Mouse (Mus musculus) layer of hippocampus, postnatal 10 days (tissue): ENCODE results near the gene Rpl18. TPM values are rescaled to one million over a fixed set of nuclear protein-coding genes. Genes with fewer than 3 reads are reported as not detected.

ENCODE experiments used
- DNase-seq, 2 experiments: peaks; one replicate each; pipeline ENCODE4 v3.0.0; 2021; ENCODE audit warnings: low spot score in 2 of 2
- total RNA-seq, 2 experiments: library from RNA; stranded (reverse); gene quantifications; 2 replicates each; pipeline ENCODE4 v1.2.3; 2021

The Rpl18 gene
- total RNA-seq, 2 experiments from 2014 or later: 497 to 584 TPM

GRCm38 (mm10) chr7:45699523-45700141 is 15.6 kb upstream of the Rpl18 start, which contains the start of gene Car11:
Car11 (plus strand) TSS chr7:45699843.
- DNase-seq: peak in 1 of 2 experiments; percentile 59

GRCm38 (mm10) chr7:45700301-45701015 is 14.8 kb upstream of the Rpl18 start:
- peak; percentile 73 to 79 for DNase-seq

- DNase-seq: peak in 1 of 2 experiments; percentile 55
Observed at GRCm38 (mm10) chr7:45701072-45701471, 14.2 kb upstream of the Rpl18 start.

GRCm38 (mm10) chr7:45701607-45702006 is 13.7 kb upstream of the Rpl18 start:
- DNase-seq: peak in 1 of 2 experiments; percentile 4

- DNase-seq: no peak
Observed at GRCm38 (mm10) chr7:45702316-45702715, 12.9 kb upstream of the Rpl18 start.

GRCm38 (mm10) chr7:45702809-45703520 is 12.3 kb upstream of the Rpl18 start:
- DNase-seq: no peak

- DNase-seq: no peak
Observed at GRCm38 (mm10) chr7:45703521-45704033, 11.7 kb upstream of the Rpl18 start.

- DNase-seq: peak; percentile 74 to 81
Observed at GRCm38 (mm10) chr7:45704046-45704559, 11.2 kb upstream of the Rpl18 start.

- peak; percentile 98 for DNase-seq
Observed at GRCm38 (mm10) chr7:45704730-45705442, 10.4 kb upstream of the Rpl18 start, which contains the start of gene Dbp. Dbp (plus strand) TSS chr7:45705088.

- no peak for DNase-seq
Observed at GRCm38 (mm10) chr7:45705443-45705864, 9.8 kb upstream of the Rpl18 start.

- peak; percentile 84 to 87 for DNase-seq
Observed at GRCm38 (mm10) chr7:45705873-45706281, 9.4 kb upstream of the Rpl18 start.

GRCm38 (mm10) chr7:45706721-45707241 is 8.5 kb upstream of the Rpl18 start:
- DNase-seq: peak; percentile 85 to 90

- peak; percentile 97 for DNase-seq
Observed at GRCm38 (mm10) chr7:45707375-45707967, 7.8 kb upstream of the Rpl18 start.

- DNase-seq: no peak
Observed at GRCm38 (mm10) chr7:45708221-45708761, 7.0 kb upstream of the Rpl18 start.

- DNase-seq: peak in 1 of 2 experiments; percentile 46
Observed at GRCm38 (mm10) chr7:45709036-45709435, 6.2 kb upstream of the Rpl18 start.

GRCm38 (mm10) chr7:45709677-45710355 is 5.4 kb upstream of the Rpl18 start:
- peak in 1 of 2 experiments; percentile 30 for DNase-seq

GRCm38 (mm10) chr7:45710477-45711191 is 4.6 kb upstream of the Rpl18 start:
- peak in 1 of 2 experiments; percentile 33 for DNase-seq

GRCm38 (mm10) chr7:45711316-45712021 is 3.8 kb upstream of the Rpl18 start:
- DNase-seq: peak in 1 of 2 experiments; percentile 30
